Mouse (Mus musculus): ENCODE measurements around the gene Tecta. TPM values are rescaled to one million over a fixed set of nuclear protein-coding genes. Genes with fewer than 3 reads are reported as not detected.

The Tecta gene
- polyA plus RNA-seq, 1 experiment: not detected

GRCm38 (mm10) chr9:42313872-42314271, 85.9 kb downstream of the Tecta start:
- no peak overlapping the region for H3K27ac ChIP-seq (ENCODE audit: insufficient read depth, low read depth, low read length)
- H3K4me1 ChIP-seq (ENCODE audit: control insufficient read depth, insufficient read depth, low read length): peaks cover 7% of the 10 kb centered on the region; the same call in 1 of the 2 replicates
- H3K4me3 ChIP-seq (ENCODE audit: insufficient read depth, low read length): no peak overlapping the region
- TF ChIP-seq CTCF (IDR thresholded peaks at IDR 0.05; ENCODE audit: low read depth, low read length) (peak; percentile 31; the same call in 1 of the 2 replicates), POLR2A (IDR thresholded peaks at IDR 0.05; ENCODE audit: borderline replicate concordance, low read depth, low read length) (no peak)

- no peak overlapping the region for H3K4me3 ChIP-seq (ENCODE audit: insufficient read depth, low read length)
- TF ChIP-seq CTCF (IDR thresholded peaks at IDR 0.05; ENCODE audit: low read depth, low read length) (no peak), POLR2A (IDR thresholded peaks at IDR 0.05; ENCODE audit: borderline replicate concordance, low read depth, low read length) (no peak)
- H3K4me1 ChIP-seq (ENCODE audit: control insufficient read depth, insufficient read depth, low read length): peaks cover 9% of the 10 kb centered on the region; the same call in 1 of the 2 replicates
Measured at GRCm38 (mm10) chr9:42311311-42311710, 88.4 kb downstream of the Tecta start.

GRCm38 (mm10) chr9:42303894-42304293, 95.8 kb downstream of the Tecta start:
- Histone ChIP-seq H3K4me1 (ENCODE audit: control insufficient read depth, insufficient read depth, low read length) (peaks cover 5% of the 10 kb centered on the region), H3K27ac (ENCODE audit: insufficient read depth, low read depth, low read length) (no peak overlapping the region), H3K4me3 (ENCODE audit: insufficient read depth, low read length) (no peak overlapping the region)
- TF ChIP-seq POLR2A (IDR thresholded peaks at IDR 0.05; ENCODE audit: borderline replicate concordance, low read depth, low read length) (no peak), CTCF (IDR thresholded peaks at IDR 0.05; ENCODE audit: low read depth, low read length) (no peak)

More at GRCm38 (mm10) chr9:42311311-42311710, 88.4 kb downstream of the Tecta start:
- H3K27ac ChIP-seq (ENCODE audit: insufficient read depth, low read depth, low read length): no peak overlapping the region

- Histone ChIP-seq H3K4me3 (ENCODE audit: insufficient read depth, low read length) (no peak overlapping the region), H3K4me1 (ENCODE audit: control insufficient read depth, insufficient read depth, low read length) (peaks cover 3% of the 10 kb centered on the region), H3K27ac (ENCODE audit: insufficient read depth, low read depth, low read length) (no peak overlapping the region)
- TF ChIP-seq POLR2A (IDR thresholded peaks at IDR 0.05; ENCODE audit: borderline replicate concordance, low read depth, low read length) (no peak), CTCF (IDR thresholded peaks at IDR 0.05; ENCODE audit: low read depth, low read length) (no peak)
Measured at GRCm38 (mm10) chr9:42301082-42301633, 98.6 kb downstream of the Tecta start.

GRCm38 (mm10) chr9:42296297-42296922, 103.3 kb downstream of the Tecta start:
- no peak overlapping the region for H3K4me3 ChIP-seq (ENCODE audit: insufficient read depth, low read length)
- TF ChIP-seq POLR2A (IDR thresholded peaks at IDR 0.05; ENCODE audit: borderline replicate concordance, low read depth, low read length): no peak
- no peak for TF ChIP-seq CTCF (IDR thresholded peaks at IDR 0.05; ENCODE audit: low read depth, low read length)
- no peak overlapping the region for H3K27ac ChIP-seq (ENCODE audit: insufficient read depth, low read depth, low read length)
- H3K4me1 ChIP-seq (ENCODE audit: control insufficient read depth, insufficient read depth, low read length): no peaks in the 10 kb centered on the region

- Histone ChIP-seq H3K27ac (ENCODE audit: insufficient read depth, low read depth, low read length) (no peak overlapping the region), H3K4me3 (ENCODE audit: insufficient read depth, low read length) (no peak overlapping the region), H3K4me1 (ENCODE audit: control insufficient read depth, insufficient read depth, low read length) (no peaks in the 10 kb centered on the region)
- TF ChIP-seq CTCF (IDR thresholded peaks at IDR 0.05; ENCODE audit: low read depth, low read length) (no peak), POLR2A (IDR thresholded peaks at IDR 0.05; ENCODE audit: borderline replicate concordance, low read depth, low read length) (no peak)
Measured at GRCm38 (mm10) chr9:42294131-42294530, 105.6 kb downstream of the Tecta start.

- H3K4me1 ChIP-seq (ENCODE audit: control insufficient read depth, insufficient read depth, low read length): no peaks in the 10 kb centered on the region
- H3K27ac ChIP-seq (ENCODE audit: insufficient read depth, low read depth, low read length): no peak overlapping the region
- H3K4me3 ChIP-seq (ENCODE audit: insufficient read depth, low read length): no peak overlapping the region
- TF ChIP-seq CTCF (IDR thresholded peaks at IDR 0.05; ENCODE audit: low read depth, low read length): no peak
- TF ChIP-seq POLR2A (IDR thresholded peaks at IDR 0.05; ENCODE audit: borderline replicate concordance, low read depth, low read length): no peak
Measured at GRCm38 (mm10) chr9:42293596-42293995, 106.1 kb downstream of the Tecta start.

GRCm38 (mm10) chr9:42293051-42293450, 106.7 kb downstream of the Tecta start:
- Histone ChIP-seq H3K4me1 (ENCODE audit: control insufficient read depth, insufficient read depth, low read length) (no peaks in the 10 kb centered on the region), H3K27ac (ENCODE audit: insufficient read depth, low read depth, low read length) (no peak overlapping the region), H3K4me3 (ENCODE audit: insufficient read depth, low read length) (no peak overlapping the region)
- TF ChIP-seq POLR2A (IDR thresholded peaks at IDR 0.05; ENCODE audit: borderline replicate concordance, low read depth, low read length): no peak
- no peak for TF ChIP-seq CTCF (IDR thresholded peaks at IDR 0.05; ENCODE audit: low read depth, low read length)

GRCm38 (mm10) chr9:42279676-42280075, 120.1 kb downstream of the Tecta start:
- TF ChIP-seq POLR2A (IDR thresholded peaks at IDR 0.05; ENCODE audit: borderline replicate concordance, low read depth, low read length) (no peak), CTCF (IDR thresholded peaks at IDR 0.05; ENCODE audit: low read depth, low read length) (no peak)
- Histone ChIP-seq H3K4me1 (ENCODE audit: control insufficient read depth, insufficient read depth, low read length) (peaks cover 9% of the 10 kb centered on the region; the same call in 1 of the 2 replicates), H3K27ac (ENCODE audit: insufficient read depth, low read depth, low read length) (no peak overlapping the region)

More at GRCm38 (mm10) chr9:42279676-42280075, 120.1 kb downstream of the Tecta start:
- no peak overlapping the region for H3K4me3 ChIP-seq (ENCODE audit: insufficient read depth, low read length)

Other genes with a start within 250 kb of the Tecta start
- 24.4 and 25.3 TPM in 2 replicates for gene Sc5d, start 135.7 kb downstream of the Tecta start, polyA plus RNA-seq (2012; ENCODE audit: insufficient read depth, insufficient read length, missing spikeins)
- gene Tbcel, start 107.9 kb upstream of the Tecta start, polyA plus RNA-seq (2012; ENCODE audit: insufficient read depth, insufficient read length, missing spikeins): 19.1 and 19.4 TPM in 2 replicates

Data from bone marrow macrophage, adult 2 months (primary cell).